Mouse (Mus musculus): ENCODE measurements around the gene 2210016F16Rik. TPM values are rescaled to one million over a fixed set of nuclear protein-coding genes. Genes with fewer than 3 reads are reported as not detected.

2210016F16Rik gene
- polyA plus RNA-seq, 1 experiment from 2014 or later = 33.0 TPM

- 76% methylated on average over 2 of the region's 2 CpGs for WGBS
- peaks cover 38% of the 10 kb centered on the region for H3K36me3 ChIP-seq (ENCODE audit: control insufficient read depth, insufficient read depth, low read length)
- no peak overlapping the region for H3K9ac ChIP-seq (replicated peaks; ENCODE audit: low read depth, low read length)
- no peak for ATAC-seq (ENCODE audit: insufficient number of reproducible peaks, insufficient read depth, low FRiP score, low read depth)
- H3K27me3 ChIP-seq (ENCODE audit: control insufficient read depth, insufficient read depth, low read length) = no peaks in the 10 kb centered on the region
- no peak overlapping the region for H3K4me3 ChIP-seq (ENCODE audit: low read depth, low read length)
- no peaks in the 10 kb centered on the region for H3K9me3 ChIP-seq (ENCODE audit: control insufficient read depth, low read depth, low read length)
- no peak overlapping the region for H3K27ac ChIP-seq (ENCODE audit: low read length)
- H3K4me2 ChIP-seq (replicated peaks; ENCODE audit: low read depth, low read length) = no peak overlapping the region
- H3K4me1 ChIP-seq (ENCODE audit: control insufficient read depth, insufficient read depth, low read length) = no peaks in the 10 kb centered on the region
These were observed 4.4 kb upstream of the 2210016F16Rik start for GRCm38 (mm10) chr13:58389324-58389951.

GRCm38 (mm10) chr13:58388379-58388778, 3.4 kb upstream of the 2210016F16Rik start:
- Histone ChIP-seq H3K4me3 (ENCODE audit: low read depth, low read length) (no peak overlapping the region), H3K27me3 (ENCODE audit: control insufficient read depth, insufficient read depth, low read length) (no peaks in the 10 kb centered on the region), H3K4me1 (ENCODE audit: control insufficient read depth, insufficient read depth, low read length) (peaks cover 3% of the 10 kb centered on the region; the same call in 1 of the 2 replicates), H3K9ac (replicated peaks; ENCODE audit: low read depth, low read length) (no peak overlapping the region), H3K9me3 (ENCODE audit: control insufficient read depth, low read depth, low read length) (no peaks in the 10 kb centered on the region), H3K4me2 (replicated peaks; ENCODE audit: low read depth, low read length) (no peak overlapping the region), H3K27ac (ENCODE audit: low read length) (no peak overlapping the region), H3K36me3 (ENCODE audit: control insufficient read depth, insufficient read depth, low read length) (peaks cover 27% of the 10 kb centered on the region)
- WGBS = 51% methylated on average over 3 of the region's 3 CpGs
- no peak for ATAC-seq (ENCODE audit: insufficient number of reproducible peaks, insufficient read depth, low FRiP score, low read depth)

GRCm38 (mm10) chr13:58387948-58388347, 2.9 kb upstream of the 2210016F16Rik start:
- Histone ChIP-seq H3K27me3 (ENCODE audit: control insufficient read depth, insufficient read depth, low read length) (no peaks in the 10 kb centered on the region), H3K9me3 (ENCODE audit: control insufficient read depth, low read depth, low read length) (no peaks in the 10 kb centered on the region), H3K4me3 (ENCODE audit: low read depth, low read length) (no peak overlapping the region), H3K27ac (ENCODE audit: low read length) (no peak overlapping the region), H3K4me2 (replicated peaks; ENCODE audit: low read depth, low read length) (no peak overlapping the region), H3K9ac (replicated peaks; ENCODE audit: low read depth, low read length) (no peak overlapping the region), H3K4me1 (ENCODE audit: control insufficient read depth, insufficient read depth, low read length) (peaks cover 3% of the 10 kb centered on the region; the same call in 1 of the 2 replicates), H3K36me3 (ENCODE audit: control insufficient read depth, insufficient read depth, low read length) (peaks cover 25% of the 10 kb centered on the region)
- peak; percentile 69; the same call in 1 of the 2 replicates for ATAC-seq (ENCODE audit: insufficient number of reproducible peaks, insufficient read depth, low FRiP score, low read depth)
- WGBS = 4% methylated on average over 7 of the region's 7 CpGs

GRCm38 (mm10) chr13:58385547-58385920, 509 bp upstream of the 2210016F16Rik start:
- H3K36me3 ChIP-seq (ENCODE audit: control insufficient read depth, insufficient read depth, low read length) = peaks cover 28% of the 10 kb centered on the region
- no peak overlapping the region for H3K27ac ChIP-seq (ENCODE audit: low read length)
- peaks cover 3% of the 10 kb centered on the region; the same call in 1 of the 2 replicates for H3K4me1 ChIP-seq (ENCODE audit: control insufficient read depth, insufficient read depth, low read length)
- peak overlapping the region; percentile 79 for H3K4me3 ChIP-seq (ENCODE audit: low read depth, low read length)
- peak overlapping the region; percentile 93 for H3K4me2 ChIP-seq (replicated peaks; ENCODE audit: low read depth, low read length)
- H3K9me3 ChIP-seq (ENCODE audit: control insufficient read depth, low read depth, low read length) = peaks cover 10% of the 10 kb centered on the region; the same call in 1 of the 2 replicates
- 79% methylated on average over 7 of the region's 7 CpGs for WGBS
- H3K9ac ChIP-seq (replicated peaks; ENCODE audit: low read depth, low read length) = peak overlapping the region; percentile 64; the same call in 1 of the 2 replicates
- H3K27me3 ChIP-seq (ENCODE audit: control insufficient read depth, insufficient read depth, low read length) = no peaks in the 10 kb centered on the region
- no peak for ATAC-seq (ENCODE audit: insufficient number of reproducible peaks, insufficient read depth, low FRiP score, low read depth)

- Histone ChIP-seq H3K27ac (ENCODE audit: low read length) (no peak overlapping the region), H3K36me3 (ENCODE audit: control insufficient read depth, insufficient read depth, low read length) (peaks cover 17% of the 10 kb centered on the region), H3K4me3 (ENCODE audit: low read depth, low read length) (peak overlapping the region; percentile 79), H3K4me1 (ENCODE audit: control insufficient read depth, insufficient read depth, low read length) (peaks cover 3% of the 10 kb centered on the region; the same call in 1 of the 2 replicates), H3K9me3 (ENCODE audit: control insufficient read depth, low read depth, low read length) (peaks cover 14% of the 10 kb centered on the region; the same call in 1 of the 2 replicates), H3K9ac (replicated peaks; ENCODE audit: low read depth, low read length) (peak overlapping the region; percentile 64), H3K27me3 (ENCODE audit: control insufficient read depth, insufficient read depth, low read length) (no peaks in the 10 kb centered on the region), H3K4me2 (replicated peaks; ENCODE audit: low read depth, low read length) (peak overlapping the region; percentile 93)
- no peak for ATAC-seq (ENCODE audit: insufficient number of reproducible peaks, insufficient read depth, low FRiP score, low read depth)
- 43% methylated on average over 11 of the region's 11 CpGs for WGBS
These were observed 654 bp downstream of the 2210016F16Rik start for GRCm38 (mm10) chr13:58384371-58384770.

- no peak overlapping the region for H3K27ac ChIP-seq (ENCODE audit: low read length)
- H3K9me3 ChIP-seq (ENCODE audit: control insufficient read depth, low read depth, low read length) = no peaks in the 10 kb centered on the region
- no peak for ATAC-seq (ENCODE audit: insufficient number of reproducible peaks, insufficient read depth, low FRiP score, low read depth)
- no peak overlapping the region for H3K9ac ChIP-seq (replicated peaks; ENCODE audit: low read depth, low read length)
- no peaks in the 10 kb centered on the region for H3K27me3 ChIP-seq (ENCODE audit: control insufficient read depth, insufficient read depth, low read length)
- H3K4me3 ChIP-seq (ENCODE audit: low read depth, low read length) = no peak overlapping the region
- WGBS = 83% methylated on average over 2 of the region's 2 CpGs
- H3K4me2 ChIP-seq (replicated peaks; ENCODE audit: low read depth, low read length) = no peak overlapping the region
- no peaks in the 10 kb centered on the region for H3K4me1 ChIP-seq (ENCODE audit: control insufficient read depth, insufficient read depth, low read length)
- no peaks in the 10 kb centered on the region for H3K36me3 ChIP-seq (ENCODE audit: control insufficient read depth, insufficient read depth, low read length)
These were observed 11.9 kb downstream of the 2210016F16Rik start for GRCm38 (mm10) chr13:58373153-58373470.

- Histone ChIP-seq H3K4me3 (ENCODE audit: low read depth, low read length) (no peak overlapping the region), H3K4me1 (ENCODE audit: control insufficient read depth, insufficient read depth, low read length) (no peaks in the 10 kb centered on the region), H3K9me3 (ENCODE audit: control insufficient read depth, low read depth, low read length) (no peaks in the 10 kb centered on the region), H3K27me3 (ENCODE audit: control insufficient read depth, insufficient read depth, low read length) (no peaks in the 10 kb centered on the region), H3K36me3 (ENCODE audit: control insufficient read depth, insufficient read depth, low read length) (no peaks in the 10 kb centered on the region), H3K27ac (ENCODE audit: low read length) (no peak overlapping the region), H3K4me2 (replicated peaks; ENCODE audit: low read depth, low read length) (no peak overlapping the region), H3K9ac (replicated peaks; ENCODE audit: low read depth, low read length) (no peak overlapping the region)
- 75% methylated on average over 5 of the region's 5 CpGs for WGBS
- no peak for ATAC-seq (ENCODE audit: insufficient number of reproducible peaks, insufficient read depth, low FRiP score, low read depth)
These were observed 12.5 kb downstream of the 2210016F16Rik start for GRCm38 (mm10) chr13:58372278-58373152.

- no peaks in the 10 kb centered on the region for H3K36me3 ChIP-seq (ENCODE audit: control insufficient read depth, insufficient read depth, low read length)
- 68% methylated on average over 4 of the region's 4 CpGs for WGBS
- no peak overlapping the region for H3K4me2 ChIP-seq (replicated peaks; ENCODE audit: low read depth, low read length)
- ATAC-seq (ENCODE audit: insufficient number of reproducible peaks, insufficient read depth, low FRiP score, low read depth) = no peak
- no peaks in the 10 kb centered on the region for H3K4me1 ChIP-seq (ENCODE audit: control insufficient read depth, insufficient read depth, low read length)
- H3K9me3 ChIP-seq (ENCODE audit: control insufficient read depth, low read depth, low read length) = no peaks in the 10 kb centered on the region
- H3K9ac ChIP-seq (replicated peaks; ENCODE audit: low read depth, low read length) = no peak overlapping the region
- no peaks in the 10 kb centered on the region for H3K27me3 ChIP-seq (ENCODE audit: control insufficient read depth, insufficient read depth, low read length)
- H3K27ac ChIP-seq (ENCODE audit: low read length) = no peak overlapping the region
- no peak overlapping the region for H3K4me3 ChIP-seq (ENCODE audit: low read depth, low read length)
These were observed 16.2 kb downstream of the 2210016F16Rik start for GRCm38 (mm10) chr13:58368835-58369234.

All from stomach, embryonic 14.5 days (tissue).